Mouse (Mus musculus) midbrain, postnatal 0 days (tissue): ENCODE data around the gene Shroom3. TPM values are rescaled to one million over a fixed set of nuclear protein-coding genes. Genes with fewer than 3 reads are reported as not detected.

Experiments used
- ATAC-seq: fragments of 200-750 bp; cut with Nextera tagmentation; 2 replicates; pipeline ENCODE4 v1.8.0; 2017; ENCODE audit warnings: moderate number of reproducible peaks, mild to moderate bottlenecking, moderate TSS enrichment, moderate library complexity; ENCODE audit not compliant: low FRiP score
- DNase-seq: peaks from one replicate; pipeline ENCODE4 v3.0.0-alpha.2; 2015; ENCODE audit warnings: low spot score
- H3K27ac ChIP-seq: fragments of 300-500 bp; sonication (generic); 2 replicates; pipeline ENCODE4 v1.5.1; 2014; ENCODE audit warnings: low read depth, mild to moderate bottlenecking, low read length, mixed read lengths
- H3K27me3 ChIP-seq: fragments of 300-500 bp; sonication (generic); 2 replicates; pipeline ENCODE4 v1.6.1; 2014; ENCODE audit warnings: low read length, control low read depth, mixed read lengths; ENCODE audit not compliant: insufficient read depth
- H3K36me3 ChIP-seq: fragments of 300-500 bp; sonication (generic); 2 replicates; pipeline ENCODE4 v1.6.1; 2014; ENCODE audit warnings: low read length, control low read depth, mixed read lengths; ENCODE audit not compliant: insufficient read depth
- H3K4me1 ChIP-seq: fragments of 300-500 bp; sonication (generic); 2 replicates; pipeline ENCODE4 v1.6.1; 2014; ENCODE audit warnings: mild to moderate bottlenecking, control low read depth, antibody characterized with exemption, low read length, mixed read lengths; ENCODE audit not compliant: insufficient read depth
- H3K4me2 ChIP-seq: fragments of 300-500 bp; sonication (generic); 2 replicates; pipeline ENCODE4 v1.6.1; 2014; ENCODE audit warnings: low read depth, mild to moderate bottlenecking, low read length, mixed read lengths; ENCODE audit not compliant: poor library complexity, severe bottlenecking
- H3K4me3 ChIP-seq: fragments of 300-500 bp; sonication (generic); 2 replicates; pipeline ENCODE4 v1.5.1; 2014; ENCODE audit warnings: low read depth, mild to moderate bottlenecking, low read length, moderate library complexity
- H3K9ac ChIP-seq: fragments of 300-500 bp; sonication (generic); replicated peaks from 2 replicates; pipeline ENCODE4 v1.6.1; 2014; ENCODE audit warnings: mild to moderate bottlenecking, low read length, moderate library complexity, mixed read lengths; ENCODE audit not compliant: poor library complexity, severe bottlenecking
- H3K9me3 ChIP-seq: fragments of 300-500 bp; sonication (generic); 2 replicates; pipeline ENCODE4 v1.6.1; 2016; ENCODE audit warnings: low read length, control low read depth
- CTCF ChIP-seq: IDR thresholded peaks from 2 replicates; pipeline ENCODE4 v1.5.1; 2016; ENCODE audit warnings: antibody characterized with exemption, mild to moderate bottlenecking
- WGBS: fragments of 180-500 bp; shearing (Covaris S2); extraction: QIAGEN DNeasy Blood & Tissue Kit; methylation state at CpG from one replicate; pipeline ENCODE4 v1.1.7; 2014; 5-methylcytosine and 5-hydroxymethylcytosine counted together
- polyA plus RNA-seq: library from polyadenylated mRNA; unstranded; fragments of >200 nt; fragmentation: Nextera tagmentation; extraction: Ambion mirVana; gene quantifications from 2 replicates; pipeline ENCODE4 v1.2.1, GENCODE M21; 2015
- total RNA-seq: library from RNA; depleted of rRNA; stranded (reverse); fragments of >200 nt; gene quantifications from 2 replicates; pipeline ENCODE4 v1.2.3, GENCODE M21; 2014

The Shroom3 gene
- total and polyA plus RNA-seq, 2 experiments from 2014 or later: 1.2 to 8.1 TPM

DNA sequence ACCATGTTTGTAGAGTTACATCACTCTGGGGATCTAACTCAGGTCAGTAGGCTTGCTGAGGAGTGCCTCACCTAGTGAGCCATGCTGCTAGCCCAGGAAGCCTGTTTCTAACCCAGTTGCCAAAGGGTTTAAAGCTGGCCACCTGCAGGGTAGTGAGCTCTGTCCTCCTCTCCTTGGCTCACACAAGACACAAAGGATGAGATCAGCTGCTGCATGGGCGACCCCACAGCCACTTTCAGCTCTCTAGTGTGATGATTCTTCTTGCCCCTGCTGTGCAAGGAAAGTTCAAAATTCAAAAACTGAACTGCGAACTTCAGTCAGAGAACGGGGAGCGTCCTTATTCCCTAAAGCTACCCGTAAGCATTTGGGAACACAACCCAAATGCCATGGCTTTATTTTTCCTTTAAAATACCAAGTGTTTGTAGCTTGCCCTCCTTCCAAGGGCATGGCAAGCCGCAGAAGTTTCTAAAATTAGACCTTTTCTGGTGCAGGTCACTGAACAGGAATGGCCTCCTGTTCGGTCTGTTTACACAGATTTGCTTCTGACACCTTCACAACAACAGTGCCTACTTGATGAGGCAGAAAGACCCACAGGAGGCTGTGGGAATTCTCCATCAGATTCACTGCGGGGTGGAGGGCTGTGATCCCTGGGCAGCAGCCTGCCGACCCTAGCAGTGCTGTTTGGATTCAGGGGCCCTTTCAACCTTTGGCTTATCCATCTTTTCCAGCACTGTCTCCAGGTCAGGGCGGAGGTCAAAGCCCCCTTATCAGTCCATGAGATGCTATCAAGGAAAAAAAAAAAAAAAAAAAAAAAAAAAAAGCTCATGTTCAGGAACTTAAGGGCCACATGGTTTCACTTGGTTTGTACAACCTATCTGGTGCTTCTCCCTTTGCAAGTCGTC lies 113.1 kb downstream of the Shroom3 start:
- no peak for ATAC-seq
- WGBS: 38% methylated on average over 11 of the region's 11 CpGs

DNA sequence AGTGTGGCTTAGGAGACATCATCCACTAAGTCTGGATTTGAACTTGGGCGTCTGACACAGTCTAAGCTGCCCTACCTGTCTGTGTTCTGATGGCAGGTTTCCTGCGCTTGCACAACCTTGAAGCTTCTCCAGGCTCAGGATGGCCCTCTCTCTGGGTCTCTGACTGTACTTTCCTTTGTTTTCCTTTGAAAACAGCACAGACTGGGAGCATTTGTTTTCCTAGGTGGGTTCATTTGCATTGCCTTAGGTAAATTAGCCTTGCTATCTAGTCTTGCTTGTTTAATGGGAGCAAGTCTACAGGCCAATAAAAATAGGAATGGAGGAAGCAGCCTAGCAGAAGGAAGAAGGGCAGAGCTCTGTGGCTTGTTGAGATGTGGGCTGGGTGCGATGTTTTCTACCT lies 114.7 kb downstream of the Shroom3 start:
- WGBS: 90% methylated on average over 3 of the region's 3 CpGs
- H3K27me3 ChIP-seq: no peaks in the 10 kb centered on the region
- no peak overlapping the region for H3K9ac ChIP-seq
- H3K27ac ChIP-seq: no peak overlapping the region
- no peak overlapping the region for H3K4me2 ChIP-seq
- no peak overlapping the region for H3K4me3 ChIP-seq
- DNase-seq (no peak), ATAC-seq (no peak)
- no peaks in the 10 kb centered on the region for H3K4me1 ChIP-seq
- TF ChIP-seq CTCF: no peak
- no peaks in the 10 kb centered on the region for H3K36me3 ChIP-seq
- no peaks in the 10 kb centered on the region for H3K9me3 ChIP-seq

More for the DNA sequence above, 113.1 kb downstream of the Shroom3 start:
- Histone ChIP-seq H3K4me1 (no peaks in the 10 kb centered on the region), H3K4me3 (no peak overlapping the region), H3K4me2 (no peak overlapping the region), H3K9ac (no peak overlapping the region), H3K9me3 (no peaks in the 10 kb centered on the region), H3K36me3 (no peaks in the 10 kb centered on the region), H3K27ac (no peak overlapping the region), H3K27me3 (no peaks in the 10 kb centered on the region)
- no peak for DNase-seq
- TF ChIP-seq CTCF: no peak

GRCm38 (mm10) chr5:92804379-92804778 lies 121.1 kb downstream of the Shroom3 start:
- no peak for ATAC-seq
- Histone ChIP-seq H3K27me3 (no peaks in the 10 kb centered on the region), H3K4me1 (no peaks in the 10 kb centered on the region), H3K9ac (no peak overlapping the region), H3K9me3 (no peaks in the 10 kb centered on the region), H3K36me3 (no peaks in the 10 kb centered on the region), H3K4me3 (no peak overlapping the region), H3K27ac (no peak overlapping the region), H3K4me2 (no peak overlapping the region)
- DNase-seq: no peak
- WGBS: 13% methylated on average over 7 of the region's 7 CpGs
- TF ChIP-seq CTCF: no peak

- no peak overlapping the region; the same call in 1 of the 2 replicates for H3K9ac ChIP-seq
- H3K27ac ChIP-seq: no peak overlapping the region
- no peaks in the 10 kb centered on the region for H3K27me3 ChIP-seq
- H3K4me2 ChIP-seq: peak overlapping the region; percentile 46
- H3K4me1 ChIP-seq: no peaks in the 10 kb centered on the region
- H3K4me3 ChIP-seq: peak overlapping the region; percentile 29
- no peaks in the 10 kb centered on the region for H3K9me3 ChIP-seq
- 5% methylated on average over 28 of the region's 28 CpGs for WGBS
- TF ChIP-seq CTCF: no peak
- peak; percentile 43 for DNase-seq
- peak; percentile 78 for ATAC-seq
- no peaks in the 10 kb centered on the region for H3K36me3 ChIP-seq
Observed at GRCm38 (mm10) chr5:92808503-92809415, 125.5 kb downstream of the Shroom3 start.

- no peak overlapping the region for H3K9ac ChIP-seq
- WGBS: 26% methylated on average over 13 of the region's 13 CpGs
- no peak for ATAC-seq
Observed at GRCm38 (mm10) chr5:92809416-92809750, 126.1 kb downstream of the Shroom3 start.

More at GRCm38 (mm10) chr5:92809416-92809750, 126.1 kb downstream of the Shroom3 start:
- H3K36me3 ChIP-seq: no peaks in the 10 kb centered on the region
- no peak for DNase-seq
- no peaks in the 10 kb centered on the region for H3K9me3 ChIP-seq
- H3K27me3 ChIP-seq: no peaks in the 10 kb centered on the region
- peak overlapping the region; percentile 46 for H3K4me2 ChIP-seq
- no peak overlapping the region for H3K27ac ChIP-seq
- H3K4me1 ChIP-seq: no peaks in the 10 kb centered on the region
- no peak for TF ChIP-seq CTCF
- H3K4me3 ChIP-seq: peak overlapping the region; percentile 29; the same call in 1 of the 2 replicates
